Mouse (Mus musculus): ENCODE measurements around the gene Dock8.

DNA sequence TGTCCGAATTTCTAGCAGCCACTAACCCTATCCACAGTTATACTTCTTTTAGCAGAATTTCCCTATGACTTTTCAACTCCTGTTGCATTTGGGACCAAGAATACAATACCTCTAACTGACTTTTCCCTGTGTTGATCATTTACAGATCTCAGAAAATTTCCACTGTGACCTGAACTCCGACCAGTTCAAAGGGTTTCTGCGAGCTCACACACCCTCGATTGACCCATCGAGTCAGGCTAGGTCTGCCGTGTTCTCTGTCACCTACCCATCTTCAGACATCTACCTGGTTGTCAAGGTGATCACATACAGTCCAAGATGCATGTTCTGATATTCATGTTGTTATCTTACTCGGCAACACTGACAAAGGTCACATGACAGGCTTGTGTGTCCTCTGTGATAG, 90.4 kb downstream of the Dock8 start:
- TF ChIP-seq POLR2A (IDR thresholded peaks at IDR 0.05; ENCODE audit: insufficient read length, low read depth) (no peak), CEBPB (IDR thresholded peaks at IDR 0.05; ENCODE audit: insufficient read depth, poor library complexity, severe bottlenecking) (no peak), USF1 (IDR thresholded peaks at IDR 0.05; ENCODE audit: low read depth) (no peak), POLR2AphosphoS2 (IDR thresholded peaks at IDR 0.05; ENCODE audit: insufficient read length, low read depth) (no peak), MAX (IDR thresholded peaks at IDR 0.05; ENCODE audit: low read depth) (no peak), E2F4 (IDR thresholded peaks at IDR 0.05; ENCODE audit: insufficient read depth) (no peak), TCF12 (IDR thresholded peaks at IDR 0.05; ENCODE audit: insufficient read depth, poor library complexity, severe bottlenecking) (no peak), MYOG (IDR thresholded peaks at IDR 0.05; ENCODE audit: control insufficient read depth in 1 of 3, insufficient read depth in 1 of 3, insufficient read length in 2 of 3, low read depth in 2 of 3) (no peak), MYOD1 (IDR thresholded peaks at IDR 0.05; ENCODE audit: control insufficient read depth in 1 of 3, insufficient read length in 2 of 3, low read depth in 2 of 3) (no peak)

Data from myocyte (in vitro differentiated cells).